Mouse (Mus musculus) ovary, postnatal 36 days (tissue): ENCODE data around the gene 9530053A07Rik.
A peak's percentile ranks its signal among the peaks of the same experiment; 100 is the strongest.

Experiments
- DNase-seq: peaks from one replicate; pipeline ENCODE4 v3.0.0; 2022; ENCODE audit warnings: low spot score, mixed read lengths

Gene 9530053A07Rik

GRCm38 (mm10) chr7:28169489-28170422 is 40.5 kb downstream of the 9530053A07Rik start, which contains the start of gene Fbl:
Gene Fbl (plus strand): TSS chr7:28169710.
- DNase-seq = peak; percentile 89

- DNase-seq = no peak
Observed at GRCm38 (mm10) chr7:28175358-28175757, 46.1 kb downstream of the 9530053A07Rik start.

DNA sequence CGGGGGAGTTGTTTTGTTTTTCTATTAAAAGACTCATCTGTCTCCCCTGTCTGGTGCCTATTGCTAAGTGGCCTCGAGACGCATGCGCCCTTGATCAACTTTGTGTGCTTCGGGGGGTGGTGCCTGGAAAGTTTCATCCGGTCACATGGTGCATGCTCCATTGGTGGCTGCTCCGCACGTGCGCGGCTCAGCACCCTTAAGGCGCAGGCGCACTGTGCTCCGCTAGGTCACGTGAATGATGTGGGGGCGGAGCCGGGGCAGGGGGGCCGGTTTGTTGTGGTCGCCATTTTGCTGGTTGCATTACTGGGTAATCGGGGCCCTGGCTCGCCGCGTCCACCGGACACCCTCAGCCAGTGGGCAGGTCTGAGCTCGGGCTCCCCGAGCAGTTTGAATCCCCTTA is 50.0 kb downstream of the 9530053A07Rik start, which contains the start of gene Dyrk1b:
Gene Dyrk1b (plus strand): TSS at position 242 of the 400 bp plus-strand sequence.
- DNase-seq = peak; percentile 98

GRCm38 (mm10) chr7:28179741-28180377 is 50.6 kb downstream of the 9530053A07Rik start:
- peak; percentile 92 for DNase-seq

DNA sequence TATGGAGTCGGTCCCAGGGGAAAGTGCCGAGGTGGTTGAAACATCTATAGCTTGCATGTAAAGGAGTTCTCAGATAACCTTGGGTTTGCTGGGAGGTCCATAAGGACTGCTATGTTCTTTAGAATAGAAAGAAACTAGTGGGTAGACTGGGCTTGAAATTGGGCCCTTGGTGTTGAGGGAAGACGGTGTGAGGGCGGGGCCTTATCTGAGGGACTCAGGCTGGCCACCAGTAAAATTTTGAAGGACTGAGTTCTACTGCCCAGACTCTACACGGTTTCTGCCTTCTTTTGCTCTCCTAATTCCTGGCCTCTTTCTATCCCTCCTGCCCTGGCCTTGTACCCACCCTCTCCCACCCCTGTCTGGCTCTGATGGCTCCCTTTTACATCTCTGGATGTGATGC is 51.6 kb downstream of the 9530053A07Rik start:
- DNase-seq = no peak

GRCm38 (mm10) chr7:28181376-28181775 is 52.1 kb downstream of the 9530053A07Rik start:
- no peak for DNase-seq

- DNase-seq = no peak
Observed at GRCm38 (mm10) chr7:28182320-28182719, 53.1 kb downstream of the 9530053A07Rik start.

GRCm38 (mm10) chr7:28185884-28186283 is 56.6 kb downstream of the 9530053A07Rik start:
- no peak for DNase-seq

GRCm38 (mm10) chr7:28186631-28187030 is 57.4 kb downstream of the 9530053A07Rik start:
- DNase-seq = no peak

DNA sequence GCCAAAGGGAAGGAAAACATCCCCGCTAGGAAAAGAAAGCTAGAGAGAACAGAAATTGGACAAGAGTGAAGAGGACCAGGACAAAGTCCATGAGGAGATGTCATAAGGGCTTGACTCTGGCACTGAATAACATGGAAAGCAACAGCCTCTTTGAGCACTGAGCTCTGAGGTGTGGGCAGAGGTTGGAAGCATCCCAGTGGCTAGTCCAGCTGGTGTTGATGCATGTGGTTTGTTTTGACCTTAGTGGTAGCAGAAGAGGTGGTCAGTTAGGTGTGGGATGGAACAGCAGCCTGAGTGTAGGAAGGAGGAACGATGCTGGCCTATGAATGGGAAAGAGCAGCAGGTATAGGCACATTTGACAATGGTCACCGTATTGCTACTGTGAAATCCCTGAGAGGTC is 62.2 kb downstream of the 9530053A07Rik start:
- DNase-seq = no peak

GRCm38 (mm10) chr7:28191903-28192302 is 62.6 kb downstream of the 9530053A07Rik start:
- DNase-seq = no peak

DNA sequence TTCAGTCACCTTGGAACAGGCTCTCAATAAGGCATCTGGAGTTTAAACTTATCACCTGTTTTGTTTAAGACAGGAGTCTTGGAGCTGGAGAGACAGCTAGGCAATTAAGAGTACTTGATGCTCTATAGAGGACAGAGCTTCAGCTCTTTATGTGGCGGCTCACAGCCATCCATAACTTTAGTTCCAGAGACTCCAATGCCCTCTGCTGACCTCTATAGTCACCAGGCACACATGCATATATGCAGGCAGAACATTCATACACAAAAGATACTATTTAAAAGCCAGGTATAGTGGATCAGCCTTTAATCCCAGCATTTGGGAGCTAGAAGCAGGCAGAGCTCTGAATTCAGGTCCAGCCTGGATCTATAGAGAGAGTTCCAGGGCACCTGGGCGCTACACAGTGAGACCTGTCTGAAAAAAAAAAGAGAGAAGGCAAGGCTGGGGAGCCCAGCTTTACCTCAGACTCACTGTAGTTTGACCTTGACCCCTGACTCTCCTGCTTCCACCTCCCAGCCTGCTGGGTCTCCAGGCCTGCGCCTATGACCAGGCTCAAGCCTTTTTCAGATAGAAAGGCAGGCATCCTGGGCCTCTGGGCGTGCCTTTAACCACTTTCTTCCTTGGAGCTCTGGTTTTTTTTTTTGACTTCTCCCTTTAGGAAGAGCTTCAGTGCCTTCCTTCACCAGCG is 66.3 kb downstream of the 9530053A07Rik start:
- DNase-seq = no peak

- DNase-seq = no peak
Observed at GRCm38 (mm10) chr7:28196528-28196927, 67.3 kb downstream of the 9530053A07Rik start.

DNA sequence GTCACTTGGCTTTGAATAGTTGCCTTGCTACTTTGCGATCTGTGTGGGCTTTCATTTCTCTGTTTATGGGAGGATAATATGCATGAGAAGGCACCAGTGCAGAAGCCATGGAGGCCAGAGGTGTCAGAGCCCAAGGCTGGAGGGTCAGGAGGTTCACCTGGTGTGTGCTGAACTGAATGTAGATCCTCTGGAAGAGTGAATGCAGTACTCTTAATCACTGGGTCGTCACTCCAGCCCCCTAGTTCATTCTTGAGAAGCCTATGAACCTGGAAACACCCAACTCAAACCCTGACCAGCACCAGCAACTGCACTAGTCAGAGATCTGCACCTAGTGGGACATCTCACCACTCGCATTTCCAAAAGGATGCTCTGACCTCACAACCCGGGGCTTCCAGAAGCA is 69.8 kb downstream of the 9530053A07Rik start:
- no peak for DNase-seq

DNA sequence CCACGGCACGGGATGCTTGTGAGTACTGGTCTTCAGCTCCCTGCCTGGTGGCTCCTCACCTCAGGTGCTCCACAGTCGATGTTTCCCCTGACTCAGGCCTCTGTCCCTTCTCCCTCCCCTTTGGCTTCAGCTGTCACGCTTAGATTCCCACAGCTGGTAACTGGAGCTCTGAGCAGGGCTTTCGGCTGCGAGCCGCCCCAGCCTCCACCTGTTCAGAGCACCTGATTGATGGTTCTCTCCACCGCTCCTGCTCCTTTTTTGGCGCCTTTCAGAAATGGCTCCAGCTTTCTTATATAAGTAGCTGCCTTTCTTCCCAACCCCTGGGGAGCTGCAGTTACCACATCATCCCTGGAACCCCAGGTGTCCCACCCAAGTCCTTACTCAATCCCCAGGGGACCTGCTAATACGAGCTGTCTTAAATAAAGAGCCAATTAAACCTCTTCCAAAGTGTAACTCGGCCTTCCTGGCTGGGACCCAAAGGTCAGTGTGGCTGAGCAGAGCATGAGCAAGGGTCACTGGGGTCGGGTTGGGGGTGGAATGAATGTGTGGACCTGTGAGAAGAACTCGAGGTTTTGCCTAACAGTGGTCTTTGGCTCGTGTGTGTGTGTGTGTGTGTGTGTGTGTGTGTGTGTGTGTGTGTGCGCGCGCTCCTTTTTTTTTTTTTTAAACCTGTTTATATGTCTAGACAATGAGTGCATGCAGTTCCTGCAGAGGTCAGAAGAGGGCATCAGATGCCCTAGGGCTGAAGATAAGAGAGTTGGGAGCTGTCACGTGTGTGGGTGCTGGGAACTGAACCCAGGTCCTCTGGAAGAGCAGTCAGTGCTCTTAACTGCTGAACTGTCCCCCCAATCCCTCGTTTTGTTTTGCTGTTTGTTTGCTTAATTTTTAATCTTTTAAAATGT is 74.2 kb downstream of the 9530053A07Rik start:
- no peak for DNase-seq

DNA sequence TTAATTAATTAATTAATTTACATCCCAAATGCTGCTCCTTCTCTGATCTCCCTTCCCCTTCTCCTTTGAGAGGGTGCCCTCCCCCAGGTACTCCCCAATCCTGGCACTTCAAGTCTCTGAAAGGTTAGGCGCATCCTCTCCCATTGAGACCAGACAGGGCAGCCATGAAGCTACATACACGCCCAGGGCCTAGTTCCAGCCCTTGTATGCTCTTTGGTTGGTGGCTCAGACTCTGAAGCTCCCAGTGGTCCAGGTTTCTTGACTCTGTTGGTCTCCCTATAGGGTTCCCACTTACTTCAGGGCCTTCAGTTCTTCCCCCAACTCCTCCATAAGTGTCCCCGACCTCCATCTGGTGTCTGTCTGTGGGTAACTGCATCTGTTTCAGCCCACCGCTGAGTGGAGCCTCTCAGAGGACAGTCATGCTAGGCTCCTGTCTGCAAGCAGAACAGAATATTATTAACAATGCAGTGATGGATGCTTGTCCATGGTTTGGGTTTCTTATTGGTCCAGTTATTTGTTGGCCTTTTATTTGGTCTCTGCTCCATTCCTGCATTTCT is 76.9 kb downstream of the 9530053A07Rik start:
- no peak for DNase-seq

DNA sequence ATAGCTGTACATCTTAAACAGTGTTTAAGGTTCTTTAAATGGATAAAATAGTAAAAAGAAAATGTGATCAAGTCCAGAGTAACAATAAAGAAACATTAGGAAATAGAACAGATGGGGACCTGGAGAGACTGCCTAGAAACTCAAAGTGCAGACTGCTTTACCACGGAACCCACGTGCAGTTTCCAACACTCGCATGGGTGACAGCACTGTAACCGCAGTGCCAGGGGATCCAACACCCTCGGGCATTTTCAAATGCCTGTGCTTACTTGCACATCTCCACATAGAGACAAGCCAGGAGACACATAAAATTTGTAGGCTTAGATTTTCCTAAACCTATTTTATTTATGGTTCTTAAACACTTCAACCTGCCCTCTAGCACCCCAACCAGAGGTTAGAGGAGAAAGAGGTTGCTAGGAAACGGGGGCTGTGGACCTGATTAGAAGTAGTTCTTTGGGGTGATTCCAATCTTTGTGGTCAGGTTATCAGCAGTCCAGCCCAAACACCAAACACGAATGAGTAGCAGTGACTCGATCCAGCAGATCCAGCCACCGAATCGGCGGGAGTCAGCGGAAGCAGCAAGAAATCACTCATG is 79.2 kb downstream of the 9530053A07Rik start:
- DNase-seq = no peak

DNA sequence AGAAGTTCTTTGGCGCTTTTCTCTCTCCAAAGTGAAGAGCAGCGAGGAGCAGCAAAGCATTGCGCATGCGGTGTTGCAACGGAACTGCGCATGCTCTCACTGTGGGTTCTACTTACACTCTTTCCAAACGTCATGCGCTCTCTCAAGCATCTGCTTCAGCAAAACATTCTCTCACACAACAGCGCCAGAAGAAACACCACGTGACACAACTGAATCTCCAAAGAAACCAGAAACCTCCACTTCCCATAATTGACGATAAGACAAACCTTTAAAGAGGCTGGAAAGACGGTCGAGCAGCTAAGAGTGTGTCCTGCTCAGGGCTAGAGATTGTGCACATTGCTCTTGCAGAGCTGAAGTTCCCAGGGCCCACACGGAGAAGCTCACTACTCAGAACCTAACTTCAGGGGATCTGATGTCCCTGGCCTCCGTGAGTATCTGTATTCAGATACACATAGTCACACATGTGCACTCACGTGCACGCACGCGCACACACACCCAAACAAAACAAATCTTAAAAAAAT is 79.8 kb downstream of the 9530053A07Rik start:
- peak; percentile 71 for DNase-seq

- no peak for DNase-seq
Observed at GRCm38 (mm10) chr7:28210731-28211130, 81.5 kb downstream of the 9530053A07Rik start.

GRCm38 (mm10) chr7:28214142-28214541 is 84.9 kb downstream of the 9530053A07Rik start:
- DNase-seq = peak; percentile 70
